Mouse (Mus musculus) MEL (cell line): Measurements from ENCODE around the gene Myo18a.

ENCODE experiments used
- CTCF ChIP-seq, 3 experiments: IDR thresholded peaks in 2 of 3; conservative IDR thresholded peaks in 1 of 3; 2 replicates each; pipeline ENCODE4 v1.5.1; 2011 to 2012; ENCODE audit warnings: low read length in 3 of 3, low read depth in 2 of 3, mild to moderate bottlenecking in 2 of 3, improper control_type of control experiment in 1 of 3, inconsistent platforms in 1 of 3, mixed read lengths in 1 of 3, moderate library complexity in 1 of 3; ENCODE audit not compliant: control insufficient read depth in 1 of 3, insufficient read depth in 1 of 3, poor library complexity in 1 of 3, severe bottlenecking in 1 of 3
- ELF1 ChIP-seq: IDR thresholded peaks from 2 replicates; pipeline ENCODE4 v1.6.1; 2014; ENCODE audit warnings: low read depth, mild to moderate bottlenecking, inconsistent platforms, low read length, improper control_type of control experiment, moderate library complexity
- EP300 ChIP-seq, 2 experiments: IDR thresholded peaks; 2 replicates each; pipeline ENCODE4 v1.6.1; 2011; ENCODE audit warnings: improper control_type of control experiment in 2 of 2, low read length in 2 of 2, low read depth in 1 of 2, mild to moderate bottlenecking in 1 of 2
- GATA1 ChIP-seq: IDR thresholded peaks from 2 replicates; pipeline ENCODE4 v1.6.1; 2011; ENCODE audit warnings: low read depth, low read length, improper control_type of control experiment
- POLR2A ChIP-seq, 2 experiments: IDR thresholded peaks; 2 replicates each; pipeline ENCODE4 v1.6.1; 2011 to 2012; ENCODE audit warnings: low read length in 2 of 2, mild to moderate bottlenecking in 2 of 2, control low read depth in 1 of 2, improper control_type of control experiment in 1 of 2, low read depth in 1 of 2, moderate library complexity in 1 of 2; ENCODE audit not compliant: control insufficient read depth in 1 of 2, insufficient read depth in 1 of 2, poor library complexity in 1 of 2
- RCOR1 ChIP-seq: IDR thresholded peaks from 2 replicates; pipeline ENCODE4 v1.6.1; 2012; ENCODE audit warnings: low read depth, mild to moderate bottlenecking, inconsistent platforms, low read length, improper control_type of control experiment

- TF ChIP-seq CTCF (IDR thresholded peaks at IDR 0.05 in 2 of 3, conservative IDR thresholded peaks at IDR 0.05 in 1 of 3; ENCODE audit: control insufficient read depth in 1 of 3, insufficient read depth in 1 of 3, low read depth in 2 of 3, low read length in 3 of 3, poor library complexity in 1 of 3, severe bottlenecking in 1 of 3) = no peak
- TF ChIP-seq GATA1 = no peak
- no peak for TF ChIP-seq EP300 (IDR thresholded peaks at IDR 0.05; ENCODE audit: low read depth in 1 of 2, low read length in 2 of 2)
- no peak for TF ChIP-seq POLR2A (IDR thresholded peaks at IDR 0.05; ENCODE audit: control insufficient read depth in 1 of 2, insufficient read depth in 1 of 2, low read depth in 1 of 2, low read length in 2 of 2, poor library complexity in 1 of 2)
- no peak for TF ChIP-seq ELF1
- no peak for TF ChIP-seq RCOR1
These were observed 126.4 kb downstream of the Myo18a start for GRCm38 (mm10) chr11:77889484-77889883.
